Mouse (Mus musculus) C2C12 (cell line): Measurements from ENCODE around the gene Exph5.

Experiments used
- CTCF ChIP-seq: IDR thresholded peaks from one replicate; pipeline ENCODE4 v1.5.1; 2011; ENCODE audit not compliant: control insufficient read depth, insufficient read depth, insufficient read length
- MYOG ChIP-seq: IDR thresholded peaks from one replicate; pipeline ENCODE4 v1.6.1; 2011; ENCODE audit not compliant: control insufficient read depth, insufficient read length; ENCODE audit errors: extremely low read depth
- USF1 ChIP-seq: IDR thresholded peaks from one replicate; pipeline ENCODE4 v1.6.1; 2011; ENCODE audit warnings: low read depth, mild to moderate bottlenecking, control low read depth, moderate library complexity

DNA sequence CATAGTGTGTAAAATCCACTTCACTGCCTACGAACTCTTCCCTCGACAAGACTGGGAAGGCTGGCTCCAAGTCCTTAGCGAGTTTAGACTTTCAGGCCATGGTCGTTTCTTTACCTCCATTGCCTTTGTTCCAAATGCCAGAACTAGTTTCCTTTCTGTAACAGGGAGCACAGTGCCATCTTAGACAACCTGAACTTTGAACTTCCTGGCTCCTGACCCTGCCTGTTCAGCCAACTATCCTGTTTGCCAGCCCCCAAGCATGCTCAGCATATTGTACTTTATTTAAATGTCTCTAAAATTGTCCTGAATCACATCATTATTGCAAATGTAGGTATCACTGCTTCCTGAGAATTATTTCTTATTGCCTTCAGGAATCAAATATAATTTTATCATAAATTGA lies 32.0 kb downstream of the Exph5 start:
- TF ChIP-seq USF1 = no peak
- TF ChIP-seq CTCF = no peak
- no peak for TF ChIP-seq MYOG
